Mouse (Mus musculus) central nervous system, embryonic 14 days (tissue): ENCODE measurements around the gene Suclg1. TPM values are rescaled to one million over a fixed set of nuclear protein-coding genes. Genes with fewer than 3 reads are reported as not detected.

Experiments used
- polyA plus RNA-seq: library from polyadenylated mRNA; depleted of rRNA; stranded (reverse); fragments of >200 nt; gene quantifications from 2 replicates; pipeline ENCODE4 v1.2.3, GENCODE M21; 2012; rRNA removed

Gene Suclg1
- polyA plus RNA-seq: 107 and 113 TPM in 2 replicates

DNA sequence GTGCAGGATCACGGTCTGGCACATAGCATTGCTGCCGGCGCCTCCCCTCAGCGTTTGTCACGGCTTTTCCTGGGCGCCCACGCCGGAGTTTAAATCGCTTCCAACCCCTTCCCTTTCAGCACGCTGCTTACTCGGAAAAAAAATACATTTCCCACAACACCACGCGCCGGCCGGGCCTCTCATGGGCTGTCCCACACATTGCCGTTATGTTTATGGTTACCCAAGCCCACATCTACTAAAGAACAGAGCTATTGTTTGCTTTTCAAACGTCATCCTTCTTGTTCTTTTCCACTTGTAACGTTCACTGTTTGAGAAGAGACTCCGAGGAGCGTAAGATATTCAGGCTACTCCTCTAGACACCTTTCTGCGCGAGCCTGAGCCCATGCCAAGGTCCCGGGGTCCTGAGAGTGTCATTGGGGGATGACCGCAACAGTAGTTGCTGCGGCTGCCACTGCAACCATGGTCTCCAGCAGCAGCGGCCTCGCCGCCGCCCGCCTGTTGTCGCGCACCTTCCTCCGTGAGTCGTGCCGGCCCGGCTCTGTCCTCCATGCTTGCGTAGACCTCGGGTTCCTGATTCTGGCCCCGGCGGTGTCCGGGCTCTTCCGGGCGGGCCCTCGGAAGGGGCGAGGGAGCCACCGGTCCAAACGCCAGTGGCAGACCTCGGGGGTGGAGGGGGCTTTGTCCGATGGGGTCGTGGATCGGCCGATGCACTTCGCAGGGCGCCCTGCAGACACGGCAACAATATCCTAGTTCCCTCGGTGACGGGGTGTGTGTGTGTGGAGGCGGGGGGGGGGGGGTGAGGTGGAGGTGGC, at the start of gene Suclg1:
Gene Suclg1, plus strand, starts transcription at position 146 of the 812 bp plus-strand sequence.

GRCm38 (mm10) chr6:73221189-73221957, 26.8 kb upstream of the Suclg1 start, which contains the start of gene Dnah6:
TSS of gene Dnah6 (minus strand) at chr6:73221651.

Other genes starting within 250 kb of the Suclg1 start
- 0.45 and 0.63 TPM in 2 replicates for gene Dnah6, start 26.7 kb upstream of the Suclg1 start, polyA plus RNA-seq
- not detected in 2 replicates for gene 4931417E11Rik, start 221.3 kb downstream of the Suclg1 start, polyA plus RNA-seq